Mouse (Mus musculus): ENCODE measurements around the gene Myo1b. TPM values are rescaled to one million over a fixed set of nuclear protein-coding genes. Genes with fewer than 3 reads are reported as not detected.
A peak's percentile ranks its signal among the peaks of the same experiment; 100 is the strongest.

The Myo1b gene
- polyA plus RNA-seq (2015; fragmentation: Nextera tagmentation; extraction: Ambion mirVana): 91.0 and 92.2 TPM in 2 replicates

GRCm38 (mm10) chr1:51915576-51916156 is at the start of gene Myo1b:
TSS of gene Myo1b (minus strand) at chr1:51916071.
- 0 out of 2 replicates have a peak, but pooled peaks cover 4% of the 10 kb centered on the region for H3K27me3 ChIP-seq
- H3K4me1 ChIP-seq (replicated peaks): peaks cover 34% of the 10 kb centered on the region
- H3K9ac ChIP-seq (replicated peaks): peak within 1 kb of the TSS; percentile 91
- H3K27ac ChIP-seq: peak within 1 kb of the TSS; percentile 93
- no peaks in the 10 kb centered on the region for H3K36me3 ChIP-seq
- ATAC-seq: peak; percentile 89
- no peaks in the 10 kb centered on the region for H3K9me3 ChIP-seq
- peak within 1 kb of the TSS; percentile 67 for H3K4me2 ChIP-seq (replicated peaks)
- peak within 1 kb of the TSS; percentile 86 for H3K4me3 ChIP-seq (replicated peaks)
- WGBS: under 1% methylated on average over 79 of the region's 79 CpGs

- ATAC-seq: no peak
- 96% methylated on average over 2 of the region's 2 CpGs for WGBS
Observed at GRCm38 (mm10) chr1:51964647-51965046, 48.8 kb upstream of the Myo1b start.

GRCm38 (mm10) chr1:51947116-51947515 is 31.2 kb upstream of the Myo1b start:
- H3K4me2 ChIP-seq (replicated peaks): no peak overlapping the region
- no peaks in the 10 kb centered on the region for H3K36me3 ChIP-seq
- H3K27ac ChIP-seq: no peak overlapping the region
- no peak overlapping the region for H3K9ac ChIP-seq (replicated peaks)
- no peaks in the 10 kb centered on the region for H3K27me3 ChIP-seq
- H3K4me3 ChIP-seq (replicated peaks): no peak overlapping the region
- H3K9me3 ChIP-seq: no peaks in the 10 kb centered on the region
- 90% methylated on average over 4 of the region's 4 CpGs for WGBS
- ATAC-seq: no peak
- H3K4me1 ChIP-seq (replicated peaks): no peaks in the 10 kb centered on the region

More at GRCm38 (mm10) chr1:51964647-51965046, 48.8 kb upstream of the Myo1b start:
- Histone ChIP-seq H3K27ac (no peak overlapping the region), H3K4me1 (replicated peaks) (no peaks in the 10 kb centered on the region), H3K9me3 (no peaks in the 10 kb centered on the region), H3K36me3 (no peaks in the 10 kb centered on the region), H3K4me2 (replicated peaks) (no peak overlapping the region), H3K9ac (replicated peaks) (no peak overlapping the region), H3K27me3 (no peaks in the 10 kb centered on the region), H3K4me3 (replicated peaks) (no peak overlapping the region)

- Histone ChIP-seq H3K9ac (replicated peaks) (no peak overlapping the region), H3K27me3 (no peaks in the 10 kb centered on the region), H3K4me1 (replicated peaks) (no peaks in the 10 kb centered on the region), H3K36me3 (no peaks in the 10 kb centered on the region), H3K27ac (no peak overlapping the region), H3K4me3 (replicated peaks) (no peak overlapping the region), H3K9me3 (no peaks in the 10 kb centered on the region; the same call in 1 of the 2 replicates), H3K4me2 (replicated peaks) (no peak overlapping the region)
- 48% methylated on average over 5 of the region's 5 CpGs for WGBS
- peak; percentile 48; the same call in 1 of the 2 replicates for ATAC-seq
Observed at GRCm38 (mm10) chr1:51944755-51945154, 28.9 kb upstream of the Myo1b start.

GRCm38 (mm10) chr1:51938357-51938756 is 22.5 kb upstream of the Myo1b start:
- 91% methylated on average over 7 of the region's 7 CpGs for WGBS
- Histone ChIP-seq H3K9ac (replicated peaks) (no peak overlapping the region), H3K4me3 (replicated peaks) (no peak overlapping the region), H3K27ac (no peak overlapping the region), H3K36me3 (no peaks in the 10 kb centered on the region), H3K4me1 (replicated peaks) (no peaks in the 10 kb centered on the region), H3K4me2 (replicated peaks) (no peak overlapping the region), H3K9me3 (no peaks in the 10 kb centered on the region; the same call in 1 of the 2 replicates), H3K27me3 (no peaks in the 10 kb centered on the region)
- ATAC-seq: no peak

- H3K36me3 ChIP-seq: no peaks in the 10 kb centered on the region
- no peaks in the 10 kb centered on the region for H3K27me3 ChIP-seq
- WGBS: 29% methylated on average over 2 of the region's 2 CpGs
- ATAC-seq: no peak
- no peaks in the 10 kb centered on the region for H3K4me1 ChIP-seq (replicated peaks)
- no peak overlapping the region for H3K4me2 ChIP-seq (replicated peaks)
- H3K9ac ChIP-seq (replicated peaks): no peak overlapping the region
- no peaks in the 10 kb centered on the region for H3K9me3 ChIP-seq
- H3K27ac ChIP-seq: no peak overlapping the region
- H3K4me3 ChIP-seq (replicated peaks): no peak overlapping the region
Observed at GRCm38 (mm10) chr1:51935006-51935405, 19.1 kb upstream of the Myo1b start.

GRCm38 (mm10) chr1:51934176-51934924 is 18.5 kb upstream of the Myo1b start:
- Histone ChIP-seq H3K4me1 (replicated peaks) (no peaks in the 10 kb centered on the region), H3K27me3 (no peaks in the 10 kb centered on the region), H3K36me3 (no peaks in the 10 kb centered on the region), H3K9ac (replicated peaks) (no peak overlapping the region), H3K27ac (no peak overlapping the region), H3K4me3 (replicated peaks) (no peak overlapping the region), H3K4me2 (replicated peaks) (no peak overlapping the region), H3K9me3 (no peaks in the 10 kb centered on the region)
- ATAC-seq: no peak
- WGBS: 83% methylated on average over 11 of the region's 11 CpGs

- Histone ChIP-seq H3K9ac (replicated peaks) (no peak overlapping the region), H3K36me3 (no peaks in the 10 kb centered on the region), H3K27ac (no peak overlapping the region), H3K4me2 (replicated peaks) (no peak overlapping the region), H3K27me3 (no peaks in the 10 kb centered on the region), H3K4me3 (replicated peaks) (no peak overlapping the region), H3K4me1 (replicated peaks) (no peaks in the 10 kb centered on the region), H3K9me3 (no peaks in the 10 kb centered on the region)
- ATAC-seq: no peak
- WGBS: 81% methylated on average over 3 of the region's 3 CpGs
Observed at GRCm38 (mm10) chr1:51932826-51933225, 17.0 kb upstream of the Myo1b start.

GRCm38 (mm10) chr1:51931561-51931960 is 15.7 kb upstream of the Myo1b start:
- Histone ChIP-seq H3K4me2 (replicated peaks) (no peak overlapping the region), H3K4me1 (replicated peaks) (no peaks in the 10 kb centered on the region), H3K27me3 (no peaks in the 10 kb centered on the region), H3K9me3 (no peaks in the 10 kb centered on the region), H3K4me3 (replicated peaks) (no peak overlapping the region), H3K36me3 (no peaks in the 10 kb centered on the region), H3K27ac (no peak overlapping the region), H3K9ac (replicated peaks) (no peak overlapping the region)
- ATAC-seq: no peak
- WGBS: 33% methylated on average over 7 of the region's 7 CpGs

- 83% methylated on average over 5 of the region's 5 CpGs for WGBS
- no peaks in the 10 kb centered on the region for H3K36me3 ChIP-seq
- no peak overlapping the region for H3K4me3 ChIP-seq (replicated peaks)
- H3K27me3 ChIP-seq: no peaks in the 10 kb centered on the region
- no peak overlapping the region for H3K27ac ChIP-seq
- H3K9me3 ChIP-seq: no peaks in the 10 kb centered on the region
- no peak overlapping the region for H3K9ac ChIP-seq (replicated peaks)
- H3K4me2 ChIP-seq (replicated peaks): no peak overlapping the region
- no peaks in the 10 kb centered on the region for H3K4me1 ChIP-seq (replicated peaks)
- ATAC-seq: no peak
Observed at GRCm38 (mm10) chr1:51930584-51930983, 14.7 kb upstream of the Myo1b start.

GRCm38 (mm10) chr1:51929557-51929956 is 13.7 kb upstream of the Myo1b start:
- H3K4me1 ChIP-seq (replicated peaks): no peaks in the 10 kb centered on the region
- H3K4me2 ChIP-seq (replicated peaks): no peak overlapping the region
- ATAC-seq: no peak

GRCm38 (mm10) chr1:51922820-51923219 is 6.9 kb upstream of the Myo1b start:
- Histone ChIP-seq H3K4me3 (replicated peaks) (no peak overlapping the region), H3K4me1 (replicated peaks) (no peaks in the 10 kb centered on the region), H3K27me3 (0 out of 2 replicates have a peak, but pooled peaks cover 4% of the 10 kb centered on the region), H3K9me3 (no peaks in the 10 kb centered on the region), H3K36me3 (no peaks in the 10 kb centered on the region), H3K27ac (no peak overlapping the region), H3K4me2 (replicated peaks) (peak overlapping the region; percentile 25; the same call in 1 of the 2 replicates), H3K9ac (replicated peaks) (no peak overlapping the region)
- peak; percentile 87 for ATAC-seq
- 18% methylated on average over 12 of the region's 12 CpGs for WGBS

More at GRCm38 (mm10) chr1:51929557-51929956, 13.7 kb upstream of the Myo1b start:
- Histone ChIP-seq H3K9ac (replicated peaks) (no peak overlapping the region), H3K36me3 (no peaks in the 10 kb centered on the region), H3K4me3 (replicated peaks) (no peak overlapping the region), H3K9me3 (no peaks in the 10 kb centered on the region), H3K27me3 (no peaks in the 10 kb centered on the region), H3K27ac (no peak overlapping the region)
- WGBS: 79% methylated on average over 3 of the region's 3 CpGs
